Mouse (Mus musculus) MEL (cell line): Measurements from ENCODE around the gene Acap1. TPM values are rescaled to one million over a fixed set of nuclear protein-coding genes. Genes with fewer than 3 reads are reported as not detected.

Experiments used
- DNase-seq: peaks from one replicate; pipeline ENCODE4 v3.0.0; 2011; ENCODE audit warnings: low read depth, low spot score
- H3K27ac ChIP-seq: 2 replicates; pipeline ENCODE4 v1.5.1; 2012; ENCODE audit warnings: low read depth, mild to moderate bottlenecking, control low read depth, low read length, moderate library complexity; ENCODE audit not compliant: control insufficient read depth
- H3K27me3 ChIP-seq, 2 experiments: fragments of 150-350 bp in 1 of 2; sonication (generic) in 1 of 2; 2 replicates each; pipeline ENCODE4 v1.6.1; 2012; ENCODE audit warnings: low read length in 2 of 2, mild to moderate bottlenecking in 2 of 2, improper control_type of control experiment in 1 of 2, moderate library complexity in 1 of 2; ENCODE audit not compliant: insufficient read depth in 2 of 2, control insufficient read depth in 1 of 2
- H3K36me3 ChIP-seq, 2 experiments: 2 replicates each; pipeline ENCODE4 v1.6.1; 2012 to 2014; ENCODE audit warnings: low read length in 2 of 2, improper control_type of control experiment in 1 of 2, inconsistent platforms in 1 of 2, mild to moderate bottlenecking in 1 of 2; ENCODE audit not compliant: insufficient read depth in 2 of 2, control insufficient read depth in 1 of 2
- H3K4me1 ChIP-seq, 2 experiments: fragments of 150-350 bp in 1 of 2; sonication (generic) in 1 of 2; 2 replicates each; pipeline ENCODE4 v1.6.1; 2012; ENCODE audit warnings: low read length in 2 of 2, improper control_type of control experiment in 1 of 2, mild to moderate bottlenecking in 1 of 2; ENCODE audit not compliant: insufficient read depth in 2 of 2, control insufficient read depth in 1 of 2
- H3K4me3 ChIP-seq, 2 experiments: fragments of 150-350 bp in 1 of 2; sonication (generic) in 1 of 2; 2 replicates each; pipeline ENCODE4 v1.5.1; 2012; ENCODE audit warnings: low read depth in 2 of 2, low read length in 2 of 2, mild to moderate bottlenecking in 2 of 2, moderate library complexity in 2 of 2, control low read depth in 1 of 2, improper control_type of control experiment in 1 of 2; ENCODE audit not compliant: control insufficient read depth in 1 of 2, insufficient read depth in 1 of 2
- H3K79me2 ChIP-seq: 2 replicates; pipeline ENCODE4 v1.6.1; 2012; ENCODE audit warnings: mild to moderate bottlenecking, low read length, moderate library complexity; ENCODE audit not compliant: control insufficient read depth, poor library complexity, insufficient read depth
- H3K9ac ChIP-seq: 2 replicates; pipeline ENCODE4 v1.6.1; 2012; ENCODE audit warnings: low read depth, mild to moderate bottlenecking, control low read depth, low read length, moderate library complexity; ENCODE audit not compliant: control insufficient read depth, poor library complexity, severe bottlenecking
- H3K9me3 ChIP-seq: fragments of 150-350 bp; sonication (generic); replicated peaks from 2 replicates; pipeline ENCODE4 v1.6.1; 2012; ENCODE audit warnings: mild to moderate bottlenecking, low read length, improper control_type of control experiment, moderate library complexity; ENCODE audit not compliant: insufficient read depth
- BHLHE40 ChIP-seq: IDR thresholded peaks from 2 replicates; pipeline ENCODE4 v1.6.1; 2012; ENCODE audit warnings: low read depth, mild to moderate bottlenecking, inconsistent platforms, low read length, improper control_type of control experiment, borderline replicate concordance
- CHD1 ChIP-seq: IDR thresholded peaks from 2 replicates; pipeline ENCODE4 v1.6.1; 2012; ENCODE audit warnings: low read depth, mild to moderate bottlenecking, inconsistent platforms, low read length, improper control_type of control experiment
- CHD2 ChIP-seq: IDR thresholded peaks from 2 replicates; pipeline ENCODE4 v1.6.1; 2011; ENCODE audit warnings: low read length, improper control_type of control experiment
- CTCF ChIP-seq, 3 experiments: IDR thresholded peaks in 2 of 3; conservative IDR thresholded peaks in 1 of 3; 2 replicates each; pipeline ENCODE4 v1.5.1; 2011 to 2012; ENCODE audit warnings: low read length in 3 of 3, low read depth in 2 of 3, mild to moderate bottlenecking in 2 of 3, improper control_type of control experiment in 1 of 3, inconsistent platforms in 1 of 3, mixed read lengths in 1 of 3, moderate library complexity in 1 of 3; ENCODE audit not compliant: control insufficient read depth in 1 of 3, insufficient read depth in 1 of 3, poor library complexity in 1 of 3, severe bottlenecking in 1 of 3
- E2F4 ChIP-seq: IDR thresholded peaks from 2 replicates; pipeline ENCODE4 v1.6.1; 2011; ENCODE audit warnings: low read depth, low read length, improper control_type of control experiment, borderline replicate concordance
- ETS1 ChIP-seq: IDR thresholded peaks from 2 replicates; pipeline ENCODE4 v1.6.1; 2012; ENCODE audit warnings: low read depth, mild to moderate bottlenecking, inconsistent platforms, low read length, improper control_type of control experiment, moderate library complexity
- HCFC1 ChIP-seq: IDR thresholded peaks from 2 replicates; pipeline ENCODE4 v1.6.1; 2012; ENCODE audit warnings: low read depth, mild to moderate bottlenecking, inconsistent platforms, low read length, improper control_type of control experiment, moderate library complexity
- JUND ChIP-seq: IDR thresholded peaks from 2 replicates; pipeline ENCODE4 v1.6.1; 2011; ENCODE audit warnings: low read depth, mild to moderate bottlenecking, improper control_type of control experiment, low read length
- MAX ChIP-seq: IDR thresholded peaks from 2 replicates; pipeline ENCODE4 v1.6.1; 2011; ENCODE audit warnings: low read length, improper control_type of control experiment
- MAZ ChIP-seq: IDR thresholded peaks from 2 replicates; pipeline ENCODE4 v1.6.1; 2012; ENCODE audit warnings: low read depth, mild to moderate bottlenecking, inconsistent platforms, low read length, improper control_type of control experiment
- MXI1 ChIP-seq: IDR thresholded peaks from 2 replicates; pipeline ENCODE4 v1.6.1; 2011; ENCODE audit warnings: mild to moderate bottlenecking, low read depth, low read length, improper control_type of control experiment
- MYC ChIP-seq: IDR thresholded peaks from 2 replicates; pipeline ENCODE4 v1.6.1; 2011; ENCODE audit warnings: low read depth, mild to moderate bottlenecking, low read length, improper control_type of control experiment, moderate library complexity
- NELFE ChIP-seq: IDR thresholded peaks from 2 replicates; pipeline ENCODE4 v1.6.1; 2011; ENCODE audit warnings: low read depth, low read length, improper control_type of control experiment
- POLR2AphosphoS5 ChIP-seq: IDR thresholded peaks from 2 replicates; pipeline ENCODE4 v1.6.1; 2012; ENCODE audit warnings: low read depth, borderline replicate concordance, mild to moderate bottlenecking, inconsistent platforms, low read length, moderate library complexity, mixed read lengths
- RAD21 ChIP-seq: IDR thresholded peaks from 2 replicates; pipeline ENCODE4 v1.6.1; 2011; ENCODE audit warnings: mild to moderate bottlenecking, low read depth, low read length, improper control_type of control experiment
- RCOR1 ChIP-seq: IDR thresholded peaks from 2 replicates; pipeline ENCODE4 v1.6.1; 2012; ENCODE audit warnings: low read depth, mild to moderate bottlenecking, inconsistent platforms, low read length, improper control_type of control experiment
- SIN3A ChIP-seq: IDR thresholded peaks from 2 replicates; pipeline ENCODE4 v1.6.1; 2012; ENCODE audit warnings: low read length, improper control_type of control experiment, inconsistent platforms
- SMC3 ChIP-seq: IDR thresholded peaks from 2 replicates; pipeline ENCODE4 v1.6.1; 2011; ENCODE audit warnings: low read depth, low read length, improper control_type of control experiment
- TCF12 ChIP-seq: IDR thresholded peaks from 2 replicates; pipeline ENCODE4 v1.6.1; 2014; ENCODE audit warnings: low read depth, mild to moderate bottlenecking, inconsistent platforms, low read length, improper control_type of control experiment, moderate library complexity
- USF2 ChIP-seq, 2 experiments: IDR thresholded peaks; 2 replicates each; pipeline ENCODE4 v1.6.1; 2011 to 2012; ENCODE audit warnings: improper control_type of control experiment in 2 of 2, low read length in 2 of 2, borderline replicate concordance in 1 of 2, inconsistent platforms in 1 of 2, low read depth in 1 of 2, mild to moderate bottlenecking in 1 of 2; ENCODE audit not compliant: insufficient read depth in 1 of 2
- ZC3H11A ChIP-seq: IDR thresholded peaks from 2 replicates; pipeline ENCODE4 v1.6.1; 2012; ENCODE audit warnings: low read depth, mild to moderate bottlenecking, inconsistent platforms, low read length, improper control_type of control experiment
- ZKSCAN1 ChIP-seq: IDR thresholded peaks from 2 replicates; pipeline ENCODE4 v1.6.1; 2012; ENCODE audit warnings: low read depth, mild to moderate bottlenecking, inconsistent platforms, low read length, improper control_type of control experiment, moderate library complexity
- ZNF384 ChIP-seq: IDR thresholded peaks from 2 replicates; pipeline ENCODE4 v1.6.1; 2012; ENCODE audit warnings: low read depth, mild to moderate bottlenecking, inconsistent platforms, low read length, improper control_type of control experiment
- polyA plus RNA-seq, 2 experiments: library from polyadenylated mRNA; stranded (reverse) in 1 of 2; unstranded in 1 of 2; fragments of >175 nt in 1 of 2; fragments of >200 nt in 1 of 2; gene quantifications; 2 replicates each; pipeline versions ENCODE4 v1.2.1 to v1.2.4; 2012; ENCODE audit warnings: low replicate concordance in 2 of 2, low read depth in 1 of 2; ENCODE audit not compliant: insufficient read length in 2 of 2, insufficient read depth in 1 of 2, missing spikeins in 1 of 2
- total RNA-seq: library from RNA; depleted of rRNA; stranded (reverse); fragments of 300-350 nt; gene quantifications from 2 replicates; pipeline ENCODE4 v1.2.3, GENCODE M21; 2012

The Acap1 gene
- total and polyA plus RNA-seq, 3 experiments = 20.7 to 42.2 TPM; not detected in 1

- peak; percentile 96 for DNase-seq
- H3K27me3 ChIP-seq = peaks cover 0 to 2% of the 10 kb centered on the region in 2 experiments; a peak in 1 of 4 replicates
- H3K79me2 ChIP-seq = no peaks in the 10 kb centered on the region
- TF ChIP-seq ZNF384 (peak; percentile 41; the same call in 1 of the 2 replicates), CHD2 (no peak), BHLHE40 (no peak), ETS1 (no peak), CTCF (IDR thresholded peaks at IDR 0.05 in 2 of 3, conservative IDR thresholded peaks at IDR 0.05 in 1 of 3; ENCODE audit: control insufficient read depth in 1 of 3, insufficient read depth in 1 of 3, low read depth in 2 of 3, low read length in 3 of 3, poor library complexity in 1 of 3, severe bottlenecking in 1 of 3) (peak; percentile 67 to 99 (median 99)), POLR2AphosphoS5 (no peak), MXI1 (peak; percentile 55), TCF12 (0 out of 2 replicates have a peak, but pooled peaks have one; percentile 17), ZC3H11A (peak; percentile 86), MYC (no peak), ZKSCAN1 (no peak), USF2 (IDR thresholded peaks at IDR 0.05; ENCODE audit: borderline replicate concordance in 1 of 2, insufficient read depth in 1 of 2, low read depth in 1 of 2, low read length in 2 of 2) (no peak), NELFE (no peak), MAZ (peak; percentile 88), SMC3 (peak; percentile 87), SIN3A (peak; percentile 74), HCFC1 (peak; percentile 54; the same call in 1 of the 2 replicates), JUND (no peak), RAD21 (peak; percentile 93), E2F4 (no peak), CHD1 (no peak), RCOR1 (no peak), MAX (no peak)
- H3K27ac ChIP-seq = peak overlapping the region; percentile 42
- H3K4me3 ChIP-seq = peak overlapping the region; percentile 57 to 60
- H3K36me3 ChIP-seq = peaks cover 0 to 32% of the 10 kb centered on the region in 2 experiments; a peak in 2 of 4 replicates
- H3K4me1 ChIP-seq = peaks cover 9 to 34% of the 10 kb centered on the region in 2 experiments; a peak in 3 of 4 replicates
- H3K9me3 ChIP-seq = no peaks in the 10 kb centered on the region
- H3K9ac ChIP-seq = peak overlapping the region; percentile 60
These were observed 38.8 kb upstream of the Acap1 start for GRCm38 (mm10) chr11:69934169-69934568.
